Mouse (Mus musculus) liver, adult 2 months (tissue): ENCODE results near the gene Gm20388.

Source experiments
- CTCF ChIP-seq: fragments of 200-500 bp; IDR thresholded peaks from 2 replicates; pipeline ENCODE4 v1.5.1; 2011; ENCODE audit warnings: low read depth, low read length, control low read depth
- POLR2A ChIP-seq: fragments of 200-500 bp; IDR thresholded peaks from 2 replicates; pipeline ENCODE4 v1.6.1; 2011; ENCODE audit warnings: low read length, control low read depth; ENCODE audit not compliant: insufficient read depth; ENCODE audit errors: extremely low read depth

DNA sequence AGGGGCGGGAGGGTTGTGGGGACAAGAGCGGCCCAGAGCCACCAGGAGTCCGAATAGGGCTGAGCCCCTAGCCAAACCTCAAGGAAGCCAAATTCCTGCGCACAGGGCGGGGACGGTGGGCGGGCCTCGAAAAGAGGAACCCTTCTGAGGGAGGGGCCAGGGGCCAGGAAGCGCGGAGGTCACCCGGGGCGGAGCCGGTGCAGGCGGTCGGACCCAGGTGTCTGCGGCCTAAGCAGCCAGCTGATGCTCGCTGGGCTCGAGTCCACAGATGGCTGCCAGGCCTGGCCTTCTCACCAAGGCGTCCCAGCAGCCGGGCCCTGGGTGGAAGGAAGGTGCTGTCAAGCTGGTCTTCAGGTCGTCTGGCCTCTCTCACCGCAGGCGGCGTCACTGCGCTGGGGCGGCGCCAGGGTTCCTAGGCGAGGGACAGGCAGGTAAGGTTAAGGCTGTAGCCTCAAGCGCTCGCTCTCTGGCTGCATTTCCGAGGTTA is 2959.8 kb downstream of the Gm20388 start:
- no peak for TF ChIP-seq CTCF
- no peak for TF ChIP-seq POLR2A
